Mouse (Mus musculus): Measurements from ENCODE around the gene Galnt7.

Gene Galnt7

DNA sequence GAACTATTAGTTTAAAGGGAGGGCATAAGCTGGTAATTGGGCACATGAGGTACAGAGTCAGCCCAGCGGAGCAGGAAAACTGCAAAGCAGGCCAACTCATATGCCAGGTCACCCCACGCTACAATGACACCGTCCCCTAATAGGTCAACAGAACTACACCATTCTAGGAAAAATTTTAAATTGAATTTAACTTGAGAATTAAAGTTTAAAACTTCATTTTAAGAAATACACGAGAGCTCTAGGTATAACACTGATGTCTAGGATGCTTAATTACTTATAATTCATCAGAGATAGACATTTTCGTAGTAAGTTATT lies 67.7 kb downstream of the Galnt7 start:
- DNase-seq (ENCODE audit: low read depth, low spot score): no peak

DNA sequence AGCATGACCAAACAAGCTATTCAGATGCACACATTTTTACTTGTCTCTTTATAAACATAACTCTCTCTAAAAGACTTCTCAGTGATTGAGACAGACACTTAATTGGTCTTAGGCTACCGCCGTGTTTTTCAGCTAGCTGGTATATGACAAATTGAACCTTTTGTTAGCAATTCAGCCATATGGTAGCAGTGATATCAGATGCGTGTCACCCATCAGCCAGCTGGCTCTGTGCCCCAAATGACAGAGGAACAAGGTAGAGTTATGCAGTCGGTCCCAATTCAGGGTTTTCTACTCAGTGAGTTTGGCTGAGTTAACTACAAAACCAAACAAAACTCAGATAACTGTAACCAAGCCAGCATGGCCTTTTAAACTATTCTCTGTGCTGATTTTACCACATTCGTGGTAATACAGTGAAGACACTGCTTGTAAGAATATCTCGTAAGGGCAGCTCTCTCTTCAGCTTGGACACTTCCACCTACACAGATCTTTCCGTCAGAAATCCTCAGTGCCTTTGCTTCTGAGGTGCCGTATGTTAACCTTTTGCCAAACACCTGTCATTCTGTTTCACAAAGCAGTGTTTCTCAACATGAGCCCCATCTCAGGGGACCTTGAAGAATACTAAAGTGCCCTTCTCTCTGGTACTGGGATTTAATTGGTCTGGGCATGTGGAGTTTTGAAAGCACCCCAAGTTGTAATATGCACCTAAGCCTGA lies 68.3 kb downstream of the Galnt7 start:
- DNase-seq (ENCODE audit: low read depth, low spot score): no peak

DNA sequence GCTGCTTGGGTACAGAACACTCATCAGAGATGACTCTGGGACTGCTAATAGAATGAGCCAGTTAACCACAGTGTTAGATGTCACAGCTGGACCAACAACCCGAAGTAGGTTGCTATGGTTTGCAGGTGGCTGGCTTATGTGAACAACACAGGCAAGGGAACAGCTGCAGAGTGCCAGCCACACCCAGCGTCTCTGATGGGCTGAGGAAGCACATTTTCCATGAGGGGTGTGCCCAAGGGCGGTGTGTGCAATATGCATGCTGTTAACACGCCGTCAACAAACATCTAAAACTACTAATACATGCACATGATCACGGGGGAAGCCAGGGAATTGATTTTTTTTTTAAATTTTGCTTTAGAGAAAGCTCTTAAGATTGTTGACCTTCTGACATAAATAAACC lies 73.0 kb downstream of the Galnt7 start:
- DNase-seq (ENCODE audit: low read depth, low spot score): no peak

DNA sequence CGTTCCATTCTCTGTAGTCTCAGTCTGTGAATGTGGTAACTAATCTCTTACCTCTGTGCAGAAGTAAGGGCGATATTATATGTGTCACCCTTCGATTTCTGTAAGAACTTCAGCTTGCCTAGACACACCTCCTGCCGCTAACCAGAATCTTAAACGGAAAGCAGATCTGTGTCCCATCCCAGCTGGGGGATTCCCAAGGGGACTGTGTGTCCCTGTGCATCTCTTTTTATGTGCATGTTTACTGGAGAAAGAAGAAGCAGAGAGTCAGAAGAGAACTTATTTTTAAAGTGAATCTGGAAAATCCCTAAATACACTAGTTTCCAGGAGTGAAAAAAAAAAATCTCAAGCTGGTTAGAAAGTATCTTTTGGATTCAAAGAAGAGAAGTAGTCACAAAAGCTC lies 75.5 kb downstream of the Galnt7 start:
- DNase-seq (ENCODE audit: low read depth, low spot score): no peak

DNA sequence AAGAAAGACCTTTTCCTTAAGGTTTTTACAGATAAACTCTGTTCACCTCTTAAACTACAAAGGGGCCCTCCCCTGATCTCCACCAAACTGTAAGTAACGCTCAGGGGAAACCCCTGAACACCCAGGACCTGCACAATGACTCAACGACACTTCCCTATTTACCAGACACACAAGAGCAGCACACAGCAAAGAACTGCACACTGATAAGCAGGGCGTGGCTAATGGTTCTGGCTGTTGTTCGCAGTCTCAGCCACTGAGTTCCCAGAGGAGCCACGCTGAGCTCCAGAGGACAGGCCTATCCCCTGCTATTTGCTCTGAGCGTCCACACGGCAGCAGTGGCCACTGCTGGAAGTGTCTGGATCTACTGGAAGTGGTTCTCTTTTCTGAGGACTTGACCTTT lies 76.6 kb downstream of the Galnt7 start:
- peak; percentile 49 for DNase-seq (ENCODE audit: low read depth, low spot score)

DNA sequence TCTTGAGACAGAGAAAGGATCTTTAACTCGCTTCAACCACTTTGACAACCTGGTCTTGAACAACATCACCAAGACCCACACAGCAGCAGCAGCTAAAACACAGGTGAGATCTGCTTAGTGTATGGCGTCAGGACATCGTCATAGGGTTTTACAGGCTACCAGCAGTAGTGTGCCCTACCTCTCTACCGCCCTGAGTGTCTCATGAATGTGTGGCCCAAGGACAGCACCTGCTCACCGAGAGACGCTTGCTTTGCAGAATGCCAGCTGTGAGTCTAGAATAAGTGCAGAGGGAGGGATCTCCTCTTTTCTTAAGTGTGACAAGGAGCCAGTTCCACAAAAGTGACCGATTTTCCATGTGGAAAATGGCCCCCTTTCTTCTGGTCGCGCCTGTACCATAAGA lies 77.5 kb downstream of the Galnt7 start:
- DNase-seq (ENCODE audit: low read depth, low spot score): no peak

DNA sequence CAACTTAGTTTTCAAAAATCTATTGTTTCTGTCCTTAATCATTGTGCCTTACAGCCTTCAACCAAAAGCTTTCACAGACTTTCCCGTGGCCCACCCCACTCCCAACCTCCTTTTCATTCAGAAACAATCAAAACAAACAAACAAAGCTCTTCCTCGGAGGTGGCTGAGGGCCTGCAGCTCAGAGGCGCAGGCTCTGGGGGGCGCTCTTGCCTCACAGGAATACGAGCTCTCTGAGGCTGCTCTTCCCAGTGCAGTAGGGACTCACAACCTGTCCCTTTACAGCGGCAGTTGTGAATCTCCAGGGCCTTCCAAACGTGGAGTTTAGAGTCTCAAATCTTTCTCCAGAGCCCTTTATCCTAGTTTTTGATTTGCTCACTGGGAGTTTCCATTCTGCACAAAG lies 78.4 kb downstream of the Galnt7 start:
- peak; percentile 24 for DNase-seq (ENCODE audit: low read depth, low spot score)

DNA sequence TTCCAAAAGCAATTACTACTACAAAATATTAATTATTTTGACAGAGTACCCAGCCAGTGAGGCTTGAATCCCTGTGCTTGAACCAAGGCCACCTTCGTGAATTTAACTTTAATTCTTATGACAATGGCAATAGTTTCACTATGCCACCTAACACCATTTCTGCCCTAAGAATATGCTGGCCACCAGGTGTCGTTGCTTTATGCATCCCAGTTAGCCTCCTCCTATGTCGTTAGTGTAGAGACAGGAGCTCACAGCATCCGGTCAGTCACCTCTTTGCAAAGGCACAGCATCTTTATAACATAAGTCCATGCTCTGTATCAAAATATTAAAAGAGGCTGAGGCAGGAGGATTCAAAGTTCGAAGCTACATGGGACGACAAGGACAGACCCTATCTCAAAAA lies 79.0 kb downstream of the Galnt7 start:
- DNase-seq (ENCODE audit: low read depth, low spot score): no peak

DNA sequence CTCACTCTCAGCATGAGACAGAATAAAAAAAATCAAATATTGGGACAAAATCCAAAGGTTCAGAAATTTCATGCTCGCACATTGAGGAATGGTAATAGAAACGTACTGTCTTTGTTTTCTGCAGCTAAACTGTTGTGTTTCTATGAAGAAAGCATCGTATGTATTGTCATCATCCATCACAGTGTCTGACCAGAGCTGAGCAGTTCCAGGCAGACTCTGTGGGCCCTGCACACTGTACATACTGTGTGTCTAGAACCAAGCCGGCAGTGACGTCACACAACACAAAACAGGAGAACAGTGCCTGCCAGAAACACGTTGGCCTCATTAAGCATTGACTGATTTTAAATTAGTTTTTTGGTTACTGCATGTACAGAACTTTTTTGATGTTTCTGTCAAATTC lies 82.9 kb downstream of the Galnt7 start:
- DNase-seq (ENCODE audit: low read depth, low spot score): no peak

DNA sequence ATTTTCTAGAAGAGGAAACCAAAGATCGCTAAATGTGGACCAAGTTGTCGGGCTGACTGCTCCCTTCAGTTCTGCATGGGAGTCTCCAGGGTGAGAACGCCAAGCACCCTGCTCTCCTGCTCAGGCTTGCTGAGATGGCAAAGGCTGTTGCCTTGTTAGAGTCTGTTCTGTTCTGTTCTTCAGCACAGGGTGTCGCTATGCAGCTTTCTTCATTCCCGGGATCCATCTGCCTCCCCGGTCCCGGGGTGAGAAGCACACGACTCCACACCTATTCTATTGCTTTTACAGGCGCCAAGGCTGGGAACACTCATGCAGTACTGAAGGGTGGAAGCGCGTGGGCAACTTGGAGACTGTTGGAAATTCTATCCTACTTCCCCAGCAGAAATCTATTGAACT lies 83.4 kb downstream of the Galnt7 start:
- no peak for DNase-seq (ENCODE audit: low read depth, low spot score)

DNA sequence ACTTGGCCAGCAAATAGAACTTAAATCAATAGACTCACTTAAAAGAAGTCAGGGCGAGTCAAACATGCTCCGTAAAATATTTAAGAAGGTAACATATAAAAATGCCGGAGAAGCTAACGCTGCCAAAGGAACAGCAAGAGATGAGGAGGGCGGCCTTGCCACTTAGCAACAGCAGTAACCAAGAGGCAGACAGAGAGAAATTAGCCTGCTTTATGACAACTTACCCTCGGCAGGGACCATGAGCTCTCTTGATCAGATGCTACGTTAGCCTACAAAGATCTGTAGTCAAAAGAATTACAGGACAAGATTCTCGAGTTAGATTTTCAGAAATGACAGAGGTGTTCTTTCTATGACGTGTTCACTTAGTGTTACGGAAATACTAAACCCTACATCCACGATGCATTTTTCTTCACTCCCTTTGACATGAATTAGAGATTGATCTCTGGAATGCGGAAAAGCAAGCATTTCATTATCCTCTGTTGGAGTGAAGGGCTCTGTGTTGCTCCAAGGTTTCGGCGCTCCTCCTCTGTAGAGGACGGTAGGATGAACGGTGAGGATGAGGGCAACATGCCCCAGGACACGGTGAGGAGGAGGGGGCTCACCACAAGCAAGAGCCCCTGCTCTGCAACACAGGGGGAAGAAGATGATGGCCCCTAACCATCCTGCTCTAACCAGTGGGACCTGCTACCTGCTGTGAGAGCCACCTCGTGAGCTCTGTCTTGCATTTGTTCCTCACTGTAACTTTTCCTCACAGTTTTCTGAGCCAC lies 84.0 kb downstream of the Galnt7 start:
- DNase-seq (ENCODE audit: low read depth, low spot score): no peak

DNA sequence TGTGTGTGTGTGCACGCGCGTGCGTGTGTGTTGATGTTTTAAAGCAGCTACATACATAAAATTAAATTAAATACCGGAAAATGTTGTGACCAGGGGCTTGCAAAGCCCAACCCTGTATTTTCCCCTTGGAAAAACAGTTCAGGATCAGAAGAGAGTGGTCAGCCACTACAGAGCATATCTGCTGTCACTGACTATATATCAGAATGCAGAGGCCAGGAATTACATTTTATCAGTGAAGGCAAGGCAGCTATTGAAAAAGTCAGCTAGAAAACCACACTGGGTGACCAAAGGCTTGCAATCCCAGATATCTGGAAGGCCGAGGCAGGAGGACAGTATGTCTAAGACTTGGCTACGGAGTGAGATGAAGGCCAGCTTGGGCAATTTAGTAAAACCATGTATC lies 84.8 kb downstream of the Galnt7 start:
- no peak for DNase-seq (ENCODE audit: low read depth, low spot score)

DNA sequence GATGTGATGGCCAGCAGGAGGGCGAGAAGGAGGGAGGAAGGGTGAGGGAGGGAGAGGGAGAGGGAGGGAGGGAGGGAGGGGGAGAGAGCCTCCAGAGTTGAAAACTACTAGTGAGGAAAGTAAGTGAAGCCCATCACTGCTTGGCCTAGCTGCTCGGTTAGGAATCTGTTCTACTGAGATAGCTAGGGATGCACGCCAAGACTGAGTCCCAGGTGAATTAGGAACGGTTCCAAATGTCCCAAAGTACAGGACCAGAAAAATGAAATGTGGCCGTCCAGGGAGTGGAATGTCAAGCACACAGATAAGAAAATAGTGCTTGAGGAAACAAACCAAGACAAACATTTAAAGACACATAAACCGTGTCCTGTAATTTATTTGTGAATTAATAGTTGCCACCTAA lies 87.8 kb downstream of the Galnt7 start:
- DNase-seq (ENCODE audit: low read depth, low spot score): no peak

DNA sequence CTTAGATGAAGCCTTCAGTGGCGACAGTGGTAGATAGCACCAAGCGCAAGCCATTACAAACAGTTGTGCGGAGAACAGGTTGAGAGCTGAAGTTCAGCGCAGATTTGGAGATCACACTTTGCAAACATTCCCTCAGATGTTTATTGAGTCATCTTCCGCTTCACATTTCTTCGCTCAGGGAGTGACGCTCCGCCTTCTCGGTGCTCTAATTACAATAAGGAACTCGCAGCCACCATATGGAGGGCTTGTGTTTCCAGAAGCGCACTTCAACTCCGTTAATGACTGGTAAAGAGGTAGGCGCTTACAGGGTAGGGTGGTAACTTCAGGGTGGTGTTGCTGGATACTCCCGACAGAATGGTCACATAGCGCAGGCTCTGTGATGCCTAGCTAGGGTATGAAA lies 89.1 kb downstream of the Galnt7 start:
- DNase-seq (ENCODE audit: low read depth, low spot score): no peak

DNA sequence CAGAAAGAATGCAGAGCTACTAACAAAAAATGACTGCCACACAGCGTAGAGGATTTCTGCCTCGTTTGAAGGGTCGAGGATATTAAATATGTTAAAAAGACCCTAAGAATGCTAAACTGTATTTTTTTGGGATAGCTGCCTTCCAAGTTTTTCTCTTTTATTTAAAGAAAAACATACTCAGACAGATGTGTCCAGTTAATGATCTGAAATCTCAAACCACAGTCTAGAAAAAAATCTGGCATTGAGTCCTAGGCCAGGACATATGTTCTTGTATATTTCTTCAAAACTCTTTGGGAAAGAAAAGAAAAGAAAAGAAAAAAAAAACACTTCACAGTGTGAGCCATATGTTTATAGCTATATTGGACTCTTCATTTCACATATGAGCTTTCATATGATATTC lies 90.1 kb downstream of the Galnt7 start:
- no peak for DNase-seq (ENCODE audit: low read depth, low spot score)

DNA sequence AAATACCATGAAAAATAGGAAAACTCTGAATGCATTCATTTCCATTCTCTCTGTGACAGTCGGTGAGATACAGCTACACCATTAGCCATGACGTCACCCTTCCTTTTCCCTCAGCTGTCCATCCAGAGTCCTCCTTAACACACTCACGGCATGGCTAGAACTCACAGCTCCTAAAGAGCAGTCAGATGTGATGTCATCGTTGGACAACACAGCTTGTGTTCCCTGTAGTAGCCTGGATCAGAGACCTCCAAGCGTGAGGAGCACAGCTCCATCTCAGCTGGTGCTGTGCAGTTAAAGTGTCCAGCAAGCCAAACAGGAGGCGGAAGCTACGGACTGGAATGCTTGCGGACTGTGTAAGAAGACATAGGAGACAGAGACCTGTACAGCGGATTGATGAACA lies 91.9 kb downstream of the Galnt7 start:
- no peak for DNase-seq (ENCODE audit: low read depth, low spot score)

DNA sequence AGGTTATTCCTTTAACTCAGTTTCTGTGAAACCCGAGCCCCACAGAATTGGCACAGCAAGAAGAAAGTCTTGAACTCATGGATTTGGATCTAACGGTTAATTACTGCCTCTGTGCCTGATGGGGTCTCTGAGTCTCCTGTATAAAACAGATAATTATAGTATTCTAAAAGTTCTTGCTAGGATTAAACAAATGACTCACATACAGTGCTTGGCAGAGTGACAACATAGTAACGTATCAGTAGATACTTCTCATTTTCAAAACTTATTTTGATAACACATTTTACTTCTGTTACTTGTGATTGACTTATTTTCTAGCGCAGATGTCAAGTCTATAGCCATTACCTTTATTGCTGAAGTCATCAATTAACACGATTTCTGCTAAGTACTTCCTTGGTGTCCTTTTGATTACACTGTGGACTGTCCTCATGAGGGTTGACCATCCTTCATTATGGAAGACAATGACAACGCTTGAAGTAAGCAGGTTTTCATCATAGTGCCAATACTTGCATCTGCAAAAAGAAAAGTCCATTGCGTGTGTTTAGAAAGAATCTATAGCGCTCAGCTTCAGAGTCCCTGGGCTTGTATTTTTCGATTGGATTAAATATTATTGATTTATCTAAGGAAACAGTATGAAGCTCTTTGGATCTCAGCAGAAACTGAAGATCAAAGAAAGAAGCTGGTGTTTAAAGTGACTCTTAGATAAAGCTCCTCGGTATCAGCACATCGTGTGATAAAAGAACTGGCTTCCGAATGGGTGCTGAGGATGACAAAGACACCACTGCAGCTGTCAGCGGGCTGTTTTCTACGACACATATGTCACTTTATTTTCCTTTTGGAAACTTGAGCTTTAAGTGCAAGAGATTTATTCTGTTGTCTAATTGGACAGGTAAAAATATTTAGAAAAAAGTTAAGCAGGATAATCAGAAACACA lies 100.5 kb downstream of the Galnt7 start:
- no peak for DNase-seq (ENCODE audit: low read depth, low spot score)

DNA sequence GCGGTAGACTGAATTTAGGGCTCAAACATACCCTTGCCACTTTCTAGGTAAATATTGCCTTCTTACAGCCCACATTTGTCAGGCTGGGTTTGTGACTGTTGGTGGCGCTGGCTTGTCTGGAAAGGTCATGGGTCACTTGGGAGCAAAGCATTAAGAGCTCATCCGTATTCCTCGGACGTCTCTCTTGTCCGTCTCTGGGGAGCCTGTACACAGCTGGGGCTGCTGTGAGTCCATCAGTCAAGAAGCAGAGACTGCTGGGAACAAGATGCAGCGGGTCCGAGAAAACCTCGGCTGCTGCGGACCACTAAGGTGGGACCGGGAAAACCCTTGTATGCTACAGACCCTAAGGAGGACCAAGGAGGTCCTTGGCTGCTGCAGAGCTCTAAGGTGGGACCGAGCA lies 105.3 kb downstream of the Galnt7 start:
- DNase-seq (ENCODE audit: low read depth, low spot score): no peak

DNA sequence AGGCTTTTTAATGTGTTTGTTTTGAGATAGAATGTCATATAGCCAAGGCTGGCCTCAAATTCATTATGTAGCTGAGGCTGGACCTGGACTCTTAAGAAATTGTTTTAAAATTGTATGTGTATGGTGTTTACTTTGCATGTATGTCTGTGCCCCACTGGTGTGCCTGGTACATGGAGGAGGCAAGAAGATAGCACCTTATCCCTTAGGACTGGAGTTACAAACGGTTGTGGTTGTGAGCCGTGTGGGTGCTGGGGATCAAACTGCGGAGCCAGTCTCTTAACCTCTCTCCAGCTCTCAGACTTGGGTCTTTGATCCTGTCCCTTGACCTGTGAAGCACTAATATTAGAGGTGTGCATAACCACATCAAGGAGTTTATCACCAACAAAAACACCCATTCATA lies 106.0 kb downstream of the Galnt7 start:
- DNase-seq (ENCODE audit: low read depth, low spot score): no peak

DNA sequence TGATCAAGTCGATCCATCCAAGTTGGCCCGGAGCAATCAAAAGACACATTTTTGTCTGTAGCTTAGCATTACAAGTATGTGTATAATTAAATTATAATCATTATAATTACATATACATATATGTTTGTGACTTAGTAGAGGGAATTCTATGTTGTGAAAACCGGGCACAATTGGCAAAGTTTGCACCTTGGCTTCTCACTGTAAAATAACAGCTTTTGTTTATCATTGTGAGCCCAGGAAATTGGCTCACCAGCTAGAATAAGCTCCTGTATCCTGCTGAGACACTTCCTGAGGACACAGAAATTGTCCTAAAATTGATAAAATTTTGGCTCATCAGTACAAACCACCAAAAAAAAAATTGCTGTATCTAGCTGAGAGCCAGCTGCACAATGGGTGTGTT lies 106.4 kb downstream of the Galnt7 start:
- DNase-seq (ENCODE audit: low read depth, low spot score): no peak

DNA sequence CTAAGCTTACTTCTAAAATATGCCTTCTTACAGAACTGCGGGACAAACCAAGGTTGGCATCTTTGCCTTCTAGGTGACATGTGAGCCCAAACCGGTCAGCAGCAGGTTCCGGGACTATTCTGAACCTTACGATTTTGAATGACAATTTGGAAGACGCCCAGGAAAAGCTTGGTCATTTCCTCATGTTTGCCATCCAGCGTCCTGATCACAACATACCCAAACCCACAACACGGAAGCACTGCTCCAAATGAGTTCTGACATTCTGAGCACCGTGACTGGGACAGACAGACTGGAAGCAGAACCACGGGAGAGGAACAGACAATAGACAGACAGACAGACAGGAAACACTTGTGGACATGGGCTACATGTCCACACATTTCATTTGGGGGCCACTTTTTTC lies 111.4 kb downstream of the Galnt7 start:
- no peak for DNase-seq (ENCODE audit: low read depth, low spot score)

DNA sequence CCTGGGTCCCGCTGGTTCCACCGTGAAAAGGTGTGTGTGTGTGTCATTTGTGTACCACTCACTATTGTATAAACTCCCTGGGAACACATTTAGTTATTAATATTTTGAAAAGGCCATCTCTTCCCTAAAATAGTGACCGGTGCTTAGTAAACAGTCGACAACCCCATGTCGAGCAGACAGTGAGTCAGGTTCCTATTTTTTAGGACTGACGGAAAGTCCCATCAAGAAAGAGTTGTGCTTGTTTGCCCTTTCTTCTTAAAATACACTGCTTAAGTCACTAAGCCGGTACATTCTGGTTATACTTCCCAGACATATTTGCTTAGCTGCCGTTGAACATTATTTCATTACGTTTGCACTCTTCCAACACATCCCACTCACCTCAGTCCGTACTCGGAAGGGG lies 111.9 kb downstream of the Galnt7 start:
- no peak for DNase-seq (ENCODE audit: low read depth, low spot score)
